Mouse (Mus musculus) lung, postnatal 0 days (tissue): ENCODE data around the gene Sox30. TPM values are rescaled to one million over a fixed set of nuclear protein-coding genes. Genes with fewer than 3 reads are reported as not detected.

ENCODE experiments used
- ATAC-seq: fragments of 200-750 bp; cut with Nextera tagmentation; 2 replicates; pipeline ENCODE4 v1.8.0; 2017; ENCODE audit warnings: moderate library complexity
- DNase-seq: peaks from one replicate; pipeline ENCODE4 v3.0.0-alpha.2; 2016; ENCODE audit warnings: low spot score
- H3K27ac ChIP-seq: fragments of 300-500 bp; sonication (generic); 2 replicates; pipeline ENCODE4 v1.5.1; 2014; ENCODE audit warnings: antibody characterized with exemption, mild to moderate bottlenecking, low read length, mixed read lengths
- H3K27me3 ChIP-seq: fragments of 300-500 bp; sonication (generic); replicated peaks from 2 replicates; pipeline ENCODE4 v1.6.1; 2014; ENCODE audit warnings: low read length, mixed read lengths; ENCODE audit not compliant: insufficient read depth
- H3K36me3 ChIP-seq: fragments of 300-500 bp; sonication (generic); 2 replicates; pipeline ENCODE4 v1.6.1; 2014; ENCODE audit warnings: low read length, mixed read lengths; ENCODE audit not compliant: insufficient read depth
- H3K4me1 ChIP-seq: fragments of 300-500 bp; sonication (generic); 2 replicates; pipeline ENCODE4 v1.6.1; 2014; ENCODE audit warnings: antibody characterized with exemption, low read depth, low read length, mixed read lengths; ENCODE audit not compliant: insufficient read depth
- H3K4me2 ChIP-seq: fragments of 300-500 bp; sonication (generic); replicated peaks from 2 replicates; pipeline ENCODE4 v1.6.1; 2014; ENCODE audit warnings: low read depth, mild to moderate bottlenecking, low read length, moderate library complexity, mixed read lengths
- H3K4me3 ChIP-seq: fragments of 300-500 bp; sonication (generic); 2 replicates; pipeline ENCODE4 v1.5.1; 2014; ENCODE audit warnings: low read depth, low read length
- H3K9ac ChIP-seq: fragments of 300-500 bp; sonication (generic); replicated peaks from 2 replicates; pipeline ENCODE4 v1.6.1; 2014; ENCODE audit warnings: low read depth, mild to moderate bottlenecking
- H3K9me3 ChIP-seq: fragments of 300-500 bp; sonication (generic); 2 replicates; pipeline ENCODE4 v1.6.1; 2016; ENCODE audit warnings: low read length, mixed read lengths
- CTCF ChIP-seq: IDR thresholded peaks from 2 replicates; pipeline ENCODE4 v1.5.1; 2016; ENCODE audit warnings: antibody characterized with exemption, mild to moderate bottlenecking
- EP300 ChIP-seq: IDR thresholded peaks from 2 replicates; pipeline ENCODE4 v1.6.1; 2016; ENCODE audit warnings: antibody characterized with exemption, mild to moderate bottlenecking, control low read depth
- WGBS: fragments of 180-500 bp; shearing (Covaris S2); extraction: QIAGEN DNeasy Blood & Tissue Kit; methylation state at CpG from one replicate; pipeline ENCODE4 v1.1.7; 2014; 5-methylcytosine and 5-hydroxymethylcytosine counted together
- polyA plus RNA-seq: library from polyadenylated mRNA; unstranded; fragments of >200 nt; fragmentation: Nextera tagmentation; extraction: Ambion mirVana; gene quantifications from 2 replicates; pipeline ENCODE4 v1.2.1, GENCODE M21; 2015

Gene Sox30
- polyA plus RNA-seq, 1 experiment from 2014 or later = 0.11 TPM

GRCm38 (mm10) chr11:46062569-46062968 is 82.5 kb downstream of the Sox30 start:
- Histone ChIP-seq H3K27ac (peak overlapping the region; percentile 82), H3K9me3 (no peaks in the 10 kb centered on the region), H3K4me1 (peaks cover 19% of the 10 kb centered on the region; the same call in 1 of the 2 replicates), H3K4me3 (no peak overlapping the region), H3K36me3 (no peaks in the 10 kb centered on the region), H3K9ac (no peak overlapping the region), H3K4me2 (no peak overlapping the region), H3K27me3 (no peaks in the 10 kb centered on the region)
- ATAC-seq (no peak), DNase-seq (no peak)
- 44% methylated on average over 4 of the region's 4 CpGs for WGBS
- no peak for TF ChIP-seq CTCF
- TF ChIP-seq EP300 = no peak

GRCm38 (mm10) chr11:46062993-46063731 is 83.1 kb downstream of the Sox30 start:
- ATAC-seq = peak; percentile 46
- Histone ChIP-seq H3K4me2 (0 out of 2 replicates have a peak overlapping the region, but pooled peaks have one; percentile 0), H3K27me3 (no peaks in the 10 kb centered on the region), H3K9me3 (no peaks in the 10 kb centered on the region), H3K36me3 (no peaks in the 10 kb centered on the region), H3K9ac (no peak overlapping the region), H3K4me3 (no peak overlapping the region), H3K4me1 (peaks cover 19% of the 10 kb centered on the region; the same call in 1 of the 2 replicates), H3K27ac (peak overlapping the region; percentile 82)
- peak; percentile 87 for DNase-seq
- 28% methylated on average over 9 of the region's 9 CpGs for WGBS
- TF ChIP-seq EP300 (peak; percentile 56; the same call in 1 of the 2 replicates), CTCF (peak; percentile 71)

GRCm38 (mm10) chr11:46064767-46065166 is 84.7 kb downstream of the Sox30 start:
- H3K27ac ChIP-seq = peak overlapping the region; percentile 87
- TF ChIP-seq CTCF (no peak), EP300 (no peak)
- peaks cover 22% of the 10 kb centered on the region; the same call in 1 of the 2 replicates for H3K4me1 ChIP-seq
- H3K36me3 ChIP-seq = no peaks in the 10 kb centered on the region
- no peak overlapping the region for H3K9ac ChIP-seq
- no peak overlapping the region for H3K4me3 ChIP-seq
- H3K4me2 ChIP-seq = peak overlapping the region; percentile 22; the same call in 1 of the 2 replicates
- 33% methylated on average over 8 of the region's 8 CpGs for WGBS
- DNase-seq = no peak
- H3K27me3 ChIP-seq = no peaks in the 10 kb centered on the region
- ATAC-seq = peak; percentile 12; the same call in 1 of the 2 replicates
- H3K9me3 ChIP-seq = no peaks in the 10 kb centered on the region

GRCm38 (mm10) chr11:46065201-46066011 is 85.3 kb downstream of the Sox30 start:
- 19% methylated on average over 19 of the region's 21 CpGs for WGBS
- H3K27ac ChIP-seq = peak overlapping the region; percentile 87
- TF ChIP-seq CTCF (0 out of 2 replicates have a peak, but pooled peaks have one; percentile 14), EP300 (peak; percentile 89)
- no peak overlapping the region for H3K9ac ChIP-seq
- H3K4me2 ChIP-seq = peak overlapping the region; percentile 22; the same call in 1 of the 2 replicates
- H3K9me3 ChIP-seq = no peaks in the 10 kb centered on the region
- ATAC-seq (peak; percentile 84), DNase-seq (peak; percentile 93)
- H3K4me3 ChIP-seq = no peak overlapping the region
- peaks cover 23% of the 10 kb centered on the region; the same call in 1 of the 2 replicates for H3K4me1 ChIP-seq
- no peaks in the 10 kb centered on the region for H3K36me3 ChIP-seq
- no peaks in the 10 kb centered on the region for H3K27me3 ChIP-seq

Other genes starting within 250 kb of the Sox30 start
- gene Clint1, start 128.3 kb upstream of the Sox30 start, polyA plus RNA-seq = 41.6 and 47.0 TPM in 2 replicates
- 3.0 and 3.2 TPM in 2 replicates for gene Lsm11, start 35.4 kb upstream of the Sox30 start, polyA plus RNA-seq
- 6.0 and 6.9 TPM in 2 replicates for gene Thg1l, start 24.8 kb upstream of the Sox30 start, polyA plus RNA-seq
- gene Gm12166, start 72.0 kb downstream of the Sox30 start, polyA plus RNA-seq = 8.0 and 8.3 TPM in 2 replicates
- gene Adam19, start 75.7 kb downstream of the Sox30 start, polyA plus RNA-seq = 11.4 and 12.4 TPM in 2 replicates
- 0.35 and 0.41 TPM in 2 replicates for gene Nipal4, start 186.2 kb downstream of the Sox30 start, polyA plus RNA-seq